Mouse (Mus musculus) heart, adult 2 months (tissue): ENCODE measurements around the gene Calr. TPM values are rescaled to one million over a fixed set of nuclear protein-coding genes. Genes with fewer than 3 reads are reported as not detected.

Experiments
- DNase-seq, 2 experiments: peaks; one replicate each; pipeline ENCODE4 v3.0.0; 2021
- H3K27ac ChIP-seq: fragments of 200-600 bp; 2 replicates; pipeline ENCODE4 v1.8.1; 2022
- H3K27me3 ChIP-seq: fragments of 200-500 bp; 2 replicates; pipeline ENCODE4 v1.6.1; 2012; ENCODE audit warnings: mild to moderate bottlenecking, low read length, inconsistent platforms, mixed read lengths; ENCODE audit not compliant: control insufficient read depth, insufficient read depth
- H3K36me3 ChIP-seq: fragments of 200-500 bp; 2 replicates; pipeline ENCODE4 v1.6.1; 2012; ENCODE audit warnings: low read length, inconsistent platforms; ENCODE audit not compliant: control insufficient read depth, insufficient read depth
- H3K4me1 ChIP-seq: fragments of 200-500 bp; 2 replicates; pipeline ENCODE4 v1.6.1; 2011; ENCODE audit warnings: low read length; ENCODE audit not compliant: control insufficient read depth, insufficient read depth
- H3K4me3 ChIP-seq: fragments of 200-600 bp; 2 replicates; pipeline ENCODE4 v1.8.1; 2022
- H3K79me2 ChIP-seq: fragments of 200-500 bp; replicated peaks from 2 replicates; pipeline ENCODE4 v1.6.1; 2012; ENCODE audit warnings: mild to moderate bottlenecking, inconsistent platforms, low read length, moderate library complexity, mixed read lengths; ENCODE audit not compliant: control insufficient read depth, insufficient read depth
- H3K9ac ChIP-seq: fragments of 200-500 bp; 2 replicates; pipeline ENCODE4 v1.6.1; 2012; ENCODE audit warnings: low read depth, mild to moderate bottlenecking, control low read depth, inconsistent platforms, low read length, mixed read lengths
- CTCF ChIP-seq: fragments of 200-600 bp; IDR thresholded peaks from 2 replicates; pipeline ENCODE4 v1.8.1; 2022; ENCODE audit warnings: antibody characterized with exemption, mild to moderate bottlenecking, moderate library complexity
- EP300 ChIP-seq: fragments of 200-500 bp; IDR thresholded peaks from 2 replicates; pipeline ENCODE4 v1.6.1; 2011; ENCODE audit warnings: low read depth, low read length, control low read depth; ENCODE audit not compliant: insufficient read depth
- POLR2A ChIP-seq: fragments of 200-500 bp; IDR thresholded peaks from 2 replicates; pipeline ENCODE4 v1.6.1; 2011; ENCODE audit warnings: mild to moderate bottlenecking, low read depth, low read length, control low read depth; ENCODE audit not compliant: insufficient read depth
- WGBS: fragments of 180-500 bp; shearing (Covaris S2); methylation state at CpG from one replicate; pipeline ENCODE4 v1.1.7; 2018; 5-methylcytosine and 5-hydroxymethylcytosine counted together
- intact Hi-C: fragments of 180-260 bp; cut with DNase I; formaldehyde crosslinking; loops from one replicate; pipeline ENCODE4 v1.15.1; 2025
- microRNA-seq, 2 experiments: library from miRNA; unstranded; fragments of <30 nt; microRNA quantifications; one replicate each; pipeline ENCODE4 v1.2.0; 2021
- polyA plus RNA-seq: library from polyadenylated mRNA; depleted of rRNA; stranded (reverse); fragments of >200 nt; gene quantifications from 2 replicates; pipeline ENCODE4 v1.2.3, GENCODE M21; 2012; rRNA removed
- total RNA-seq, 2 experiments: library from RNA; stranded (reverse); gene quantifications; 2 replicates each; pipeline ENCODE4 v1.2.3; 2021

Gene Calr
- total and polyA plus RNA-seq, 3 experiments, result 154 to 416 (median 352) TPM

DNA sequence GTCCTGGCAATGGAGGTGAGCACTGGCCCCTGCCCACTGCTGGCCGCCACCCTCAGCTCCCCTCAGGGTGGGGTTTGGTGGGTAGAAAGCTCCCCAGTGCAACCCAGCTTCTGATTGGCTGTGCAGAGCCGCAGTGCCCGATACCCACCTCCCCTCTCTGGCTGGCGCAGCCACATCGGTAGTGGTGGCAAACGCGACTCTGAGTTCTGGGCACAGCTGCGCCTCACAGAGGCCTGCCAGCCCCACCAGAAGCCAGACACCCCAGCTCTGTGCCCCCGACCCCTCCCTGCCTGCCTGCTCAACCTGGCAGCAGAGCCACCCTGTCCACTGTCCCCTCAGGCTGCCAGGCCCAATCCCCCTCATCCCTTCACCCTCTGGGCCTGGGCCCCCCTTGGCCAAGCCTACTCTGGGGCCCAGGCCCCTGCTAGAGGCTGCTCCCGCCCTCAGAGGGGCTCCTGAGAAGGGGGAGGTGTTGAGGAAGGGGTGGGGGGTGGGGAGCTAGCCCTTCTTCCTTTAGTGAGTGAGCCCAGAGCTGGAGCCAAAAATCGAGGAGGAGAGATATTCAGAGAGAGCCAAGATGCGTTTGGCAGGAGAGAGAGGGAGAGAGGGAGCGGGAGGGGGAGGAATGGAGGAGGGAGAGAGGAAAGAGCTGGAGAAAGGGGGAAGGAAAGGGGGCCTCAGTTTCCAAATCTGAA lies 52.8 kb downstream of the Calr start:
- DNase-seq, result peak; percentile 60 to 71
- H3K36me3 ChIP-seq, result no peaks in the 10 kb centered on the region
- peaks cover 10% of the 10 kb centered on the region for H3K79me2 ChIP-seq
- peak overlapping the region; percentile 69 for H3K9ac ChIP-seq
- peak overlapping the region; percentile 6; the same call in 1 of the 2 replicates for H3K4me3 ChIP-seq
- intact Hi-C loops, result no loop called here
- H3K27ac ChIP-seq, result peak overlapping the region; percentile 86
- peaks cover 44% of the 10 kb centered on the region for H3K4me1 ChIP-seq
- 43% methylated on average over 13 of the region's 13 CpGs for WGBS
- no peaks in the 10 kb centered on the region for H3K27me3 ChIP-seq
- no peak for TF ChIP-seq POLR2A
- 0 out of 2 replicates have a peak, but pooled peaks have one; percentile 4 for TF ChIP-seq EP300
- TF ChIP-seq CTCF, result no peak

DNA sequence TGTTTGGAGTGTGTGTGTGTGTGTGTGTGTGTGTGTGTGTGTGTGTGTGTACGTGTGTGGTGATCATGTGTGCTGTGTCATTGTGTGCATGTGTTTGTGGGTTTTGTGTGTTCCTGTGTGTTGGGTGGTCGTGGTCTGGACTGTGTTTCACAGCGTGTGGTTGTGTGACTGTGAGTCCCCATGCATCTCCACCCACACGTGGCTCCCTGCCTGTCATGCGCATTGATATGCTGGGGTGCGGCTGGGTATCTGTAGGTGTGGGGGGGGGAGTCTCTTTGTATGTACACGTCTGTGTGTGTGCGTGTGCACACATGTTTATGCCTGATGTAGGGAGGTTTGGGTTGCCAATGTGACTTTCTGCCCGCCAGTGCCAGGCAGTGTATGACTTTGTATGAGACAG lies 53.6 kb downstream of the Calr start:
- peak overlapping the region; percentile 86 for H3K27ac ChIP-seq
- intact Hi-C loops, result no loop called here
- DNase-seq, result peak in 1 of 2 experiments; percentile 28
- peaks cover 9% of the 10 kb centered on the region for H3K79me2 ChIP-seq
- no peak overlapping the region for H3K9ac ChIP-seq
- no peaks in the 10 kb centered on the region for H3K27me3 ChIP-seq
- no peak for TF ChIP-seq EP300
- TF ChIP-seq POLR2A, result no peak
- no peak for TF ChIP-seq CTCF
- H3K36me3 ChIP-seq, result peaks cover 2% of the 10 kb centered on the region; the same call in 1 of the 2 replicates
- H3K4me3 ChIP-seq, result no peak overlapping the region
- H3K4me1 ChIP-seq, result peaks cover 44% of the 10 kb centered on the region
- WGBS, result 61% methylated on average over 9 of the region's 9 CpGs

DNA sequence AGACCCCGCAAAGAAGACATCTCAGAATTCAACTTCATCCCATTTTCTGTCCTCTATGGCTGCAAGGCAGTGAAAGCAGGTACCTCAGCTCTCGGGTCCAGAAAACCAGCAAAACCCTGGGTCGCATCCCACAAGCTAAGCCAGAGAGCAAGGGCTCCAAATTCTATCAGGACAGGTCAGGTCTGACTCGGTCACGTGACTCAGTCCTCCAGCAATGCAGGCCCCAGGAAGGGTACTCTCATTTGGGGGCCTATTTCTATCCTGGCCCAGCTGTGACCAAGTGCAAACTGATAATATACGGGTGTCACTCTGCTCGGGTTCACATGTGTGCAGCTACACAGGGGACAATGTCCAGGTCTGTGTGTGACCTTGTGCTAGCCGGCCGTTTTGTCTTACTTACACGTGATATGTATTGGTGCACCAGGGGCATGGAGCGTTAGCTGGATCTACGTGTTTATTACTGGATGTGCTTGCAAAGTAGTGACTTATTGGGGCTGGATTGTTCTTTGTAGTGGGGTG lies 54.2 kb downstream of the Calr start:
- DNase-seq, result peak in 1 of 2 experiments; percentile 26
- intact Hi-C loops, result no loop called here
- H3K27ac ChIP-seq, result peak overlapping the region; percentile 90
- no peak for TF ChIP-seq CTCF
- no peak for TF ChIP-seq POLR2A
- TF ChIP-seq EP300, result no peak
- no peaks in the 10 kb centered on the region for H3K27me3 ChIP-seq
- WGBS, result 61% methylated on average over 12 of the region's 12 CpGs
- H3K36me3 ChIP-seq, result peaks cover 4% of the 10 kb centered on the region; the same call in 1 of the 2 replicates
- peaks cover 10% of the 10 kb centered on the region for H3K79me2 ChIP-seq
- peak overlapping the region; percentile 14; the same call in 1 of the 2 replicates for H3K9ac ChIP-seq
- no peak overlapping the region for H3K4me3 ChIP-seq
- peaks cover 44% of the 10 kb centered on the region for H3K4me1 ChIP-seq

Small RNA genes lying within 50 kb of the gene (microRNA-seq; reads per million reads assigned to microRNA genes)
- gene Mir7069, result 3.5 to 5.0 reads per million in 2 experiments

Other genes with a start within 250 kb of the Calr start
Only the 30 nearest of the 31 such genes appear.
- gene Ier2, start 184.1 kb downstream of the Calr start, total RNA-seq, result 10 to 100 TPM; 11.8 to 13.0 TPM
- 6.8 and 8.1 TPM in 2 replicates for gene Ier2, start 184.1 kb downstream of the Calr start, polyA plus RNA-seq
- 10 to 100 TPM; 32.0 to 37.4 TPM for gene Trmt1, start 160.6 kb downstream of the Calr start, total RNA-seq
- 39.9 and 50.8 TPM in 2 replicates for gene Trmt1, start 160.6 kb downstream of the Calr start, polyA plus RNA-seq
- 10 to 100 TPM; 30.5 to 31.0 TPM for gene Nacc1, start 159.1 kb downstream of the Calr start, total RNA-seq
- gene Nacc1, start 159.1 kb downstream of the Calr start, polyA plus RNA-seq, result 45.3 and 50.5 TPM in 2 replicates
- gene Lyl1, start 145.5 kb downstream of the Calr start, total RNA-seq, result 1 to 10 TPM; 3.0 to 3.7 TPM
- 4.0 and 7.7 TPM in 2 replicates for gene Lyl1, start 145.5 kb downstream of the Calr start, polyA plus RNA-seq
- under 1 TPM in 1 of 2 experiments, not detected in 1; 0.55 TPM for gene G430095P16Rik, start 123.9 kb downstream of the Calr start, total RNA-seq
- gene G430095P16Rik, start 123.9 kb downstream of the Calr start, polyA plus RNA-seq, result 0.70 TPM in 1 of 2 replicates, not detected in the other
- gene Nfix, start 46.6 kb downstream of the Calr start, total RNA-seq, result 100 to 1,000 TPM; 274 to 297 TPM
- gene Nfix, start 46.6 kb downstream of the Calr start, polyA plus RNA-seq, result 49.0 and 68.7 TPM in 2 replicates
- gene Dand5, start 24.1 kb downstream of the Calr start, total RNA-seq, result 10 to 100 TPM; 11.2 to 12.3 TPM
- gene Dand5, start 24.1 kb downstream of the Calr start, polyA plus RNA-seq, result 6.1 and 7.6 TPM in 2 replicates
- gene Gadd45gip1, start 15.4 kb downstream of the Calr start, total RNA-seq, result 10 to 100 TPM; 27.4 to 29.7 TPM
- gene Gadd45gip1, start 15.4 kb downstream of the Calr start, polyA plus RNA-seq, result 13.4 and 21.2 TPM in 2 replicates
- 10 to 100 TPM; 85.1 to 87.6 TPM for gene Rad23a, start 6.3 kb downstream of the Calr start, total RNA-seq
- 77.3 and 101 TPM in 2 replicates for gene Rad23a, start 6.3 kb downstream of the Calr start, polyA plus RNA-seq
- gene Farsa, start 10.1 kb upstream of the Calr start, total RNA-seq, result 10 to 100 TPM; 21.8 to 24.5 TPM
- gene Farsa, start 10.1 kb upstream of the Calr start, polyA plus RNA-seq, result 32.5 and 41.4 TPM in 2 replicates
- 1 to 10 TPM; 2.6 to 4.3 TPM for gene Syce2, start 25.2 kb upstream of the Calr start, total RNA-seq
- 0.33 and 0.64 TPM in 2 replicates for gene Syce2, start 25.2 kb upstream of the Calr start, polyA plus RNA-seq
- 10 to 100 TPM; 71.5 to 89.9 TPM for gene Gcdh, start 47.0 kb upstream of the Calr start, total RNA-seq
- gene Gcdh, start 47.0 kb upstream of the Calr start, polyA plus RNA-seq, result 134 and 148 TPM in 2 replicates
- gene Klf1, start 55.0 kb upstream of the Calr start, total RNA-seq, result under 1 TPM in 1 of 2 experiments, not detected in 1; 0.16 TPM
- gene Klf1, start 55.0 kb upstream of the Calr start, polyA plus RNA-seq, result 0.08 and 0.23 TPM in 2 replicates
- 1 to 10 TPM; 6.5 to 9.6 TPM for gene Dnase2a, start 61.6 kb upstream of the Calr start, total RNA-seq
- gene Dnase2a, start 61.6 kb upstream of the Calr start, polyA plus RNA-seq, result 9.2 and 10.9 TPM in 2 replicates
- under 1 TPM; 0.07 to 0.10 TPM for gene Mast1, start 90.4 kb upstream of the Calr start, total RNA-seq
- gene Mast1, start 90.4 kb upstream of the Calr start, polyA plus RNA-seq, result 0.16 and 0.18 TPM in 2 replicates
- not detected for gene Rtbdn, start 100.1 kb upstream of the Calr start, total RNA-seq
- not detected in 2 replicates for gene Rtbdn, start 100.1 kb upstream of the Calr start, polyA plus RNA-seq
- 1 to 10 TPM; 1.3 to 2.1 TPM for gene Gm49661, start 122.5 kb upstream of the Calr start, total RNA-seq
- gene Gm49661, start 122.5 kb upstream of the Calr start, polyA plus RNA-seq, result not detected in 2 replicates
- 100 to 1,000 TPM; 591 to 662 TPM for gene Prdx2, start 122.7 kb upstream of the Calr start, total RNA-seq
- gene Prdx2, start 122.7 kb upstream of the Calr start, polyA plus RNA-seq, result 464 and 584 TPM in 2 replicates
- gene Rnaseh2a, start 122.8 kb upstream of the Calr start, total RNA-seq, result 10 to 100 TPM; 38.1 to 50.5 TPM
- gene Rnaseh2a, start 122.8 kb upstream of the Calr start, polyA plus RNA-seq, result 33.7 and 46.3 TPM in 2 replicates
- 10 to 100 TPM; 10.4 to 19.0 TPM for gene Junb, start 131.8 kb upstream of the Calr start, total RNA-seq
- 13.1 and 17.3 TPM in 2 replicates for gene Junb, start 131.8 kb upstream of the Calr start, polyA plus RNA-seq
- gene Hook2, start 143.7 kb upstream of the Calr start, total RNA-seq, result 1 to 10 TPM; 2.0 TPM
- 2.3 and 2.4 TPM in 2 replicates for gene Hook2, start 143.7 kb upstream of the Calr start, polyA plus RNA-seq
- gene Best2, start 167.6 kb upstream of the Calr start, total RNA-seq, result not detected
- gene Best2, start 167.6 kb upstream of the Calr start, polyA plus RNA-seq, result not detected in 2 replicates
- gene Asna1, start 178.3 kb upstream of the Calr start, total RNA-seq, result 10 to 100 TPM; 58.5 to 71.8 TPM
- gene Asna1, start 178.3 kb upstream of the Calr start, polyA plus RNA-seq, result 104 and 133 TPM in 2 replicates
- 10 to 100 TPM; 81.5 to 94.1 TPM for gene Trir, start 179.9 kb upstream of the Calr start, total RNA-seq
- gene Trir, start 179.9 kb upstream of the Calr start, polyA plus RNA-seq, result 47.2 and 54.3 TPM in 2 replicates
- gene Tnpo2, start 190.0 kb upstream of the Calr start, total RNA-seq, result 10 to 100 TPM; 26.8 to 28.4 TPM
- gene Tnpo2, start 190.0 kb upstream of the Calr start, polyA plus RNA-seq, result 26.8 and 34.8 TPM in 2 replicates
- 1 to 10 TPM; 2.4 to 2.5 TPM for gene Fbxw9, start 213.1 kb upstream of the Calr start, total RNA-seq
- gene Fbxw9, start 213.1 kb upstream of the Calr start, polyA plus RNA-seq, result 9.3 and 10.5 TPM in 2 replicates
- gene Gm5741, start 221.0 kb upstream of the Calr start, total RNA-seq, result not detected
- gene Gm5741, start 221.0 kb upstream of the Calr start, polyA plus RNA-seq, result not detected in 2 replicates
- gene Dhps, start 224.8 kb upstream of the Calr start, total RNA-seq, result 10 to 100 TPM; 26.1 to 29.4 TPM
- 31.5 and 33.2 TPM in 2 replicates for gene Dhps, start 224.8 kb upstream of the Calr start, polyA plus RNA-seq
- 10 to 100 TPM; 39.0 to 41.4 TPM for gene Wdr83os, start 233.8 kb upstream of the Calr start, total RNA-seq
- 99.3 and 108 TPM in 2 replicates for gene Wdr83os, start 233.8 kb upstream of the Calr start, polyA plus RNA-seq
- gene Wdr83, start 234.4 kb upstream of the Calr start, total RNA-seq, result 10 to 100 TPM; 29.4 to 30.2 TPM
- gene Wdr83, start 234.4 kb upstream of the Calr start, polyA plus RNA-seq, result 39.2 and 44.2 TPM in 2 replicates